Mouse (Mus musculus) liver, embryonic 12.5 days (tissue): ENCODE data around the gene Sfswap. TPM values are rescaled to one million over a fixed set of nuclear protein-coding genes. Genes with fewer than 3 reads are reported as not detected.
"Not testable (repeated sequence)": the region's sequence is repeated elsewhere in the genome, so short reads cannot be mapped to it uniquely, and the experiment has no call there.

Source experiments
- ATAC-seq: fragments of 200-750 bp; cut with Nextera tagmentation; 2 replicates; pipeline ENCODE4 v1.8.0; 2017; ENCODE audit warnings: moderate number of reproducible peaks, mild to moderate bottlenecking, moderate library complexity
- H3K27ac ChIP-seq: fragments of 300-500 bp; sonication (generic); 2 replicates; pipeline ENCODE4 v1.5.1; 2016; ENCODE audit warnings: mild to moderate bottlenecking
- H3K27me3 ChIP-seq: fragments of 300-500 bp; sonication (generic); replicated peaks from 2 replicates; pipeline ENCODE4 v1.6.1; 2016; ENCODE audit warnings: mild to moderate bottlenecking, moderate library complexity
- H3K36me3 ChIP-seq: fragments of 300-500 bp; sonication (generic); 2 replicates; pipeline ENCODE4 v1.6.1; 2016; ENCODE audit warnings: mild to moderate bottlenecking, moderate library complexity
- H3K4me1 ChIP-seq: fragments of 300-500 bp; sonication (generic); 2 replicates; pipeline ENCODE4 v1.6.1; 2016
- H3K4me2 ChIP-seq: fragments of 300-500 bp; sonication (generic); 2 replicates; pipeline ENCODE4 v1.6.1; 2016; ENCODE audit warnings: mild to moderate bottlenecking, moderate library complexity
- H3K4me3 ChIP-seq: fragments of 300-500 bp; sonication (generic); 2 replicates; pipeline ENCODE4 v1.5.1; 2016; ENCODE audit warnings: mild to moderate bottlenecking, moderate library complexity
- H3K9ac ChIP-seq: fragments of 300-500 bp; sonication (generic); 2 replicates; pipeline ENCODE4 v1.6.1; 2016; ENCODE audit warnings: mild to moderate bottlenecking, moderate library complexity
- H3K9me3 ChIP-seq: fragments of 300-500 bp; sonication (generic); replicated peaks from 2 replicates; pipeline ENCODE4 v1.6.1; 2016; ENCODE audit warnings: mild to moderate bottlenecking, moderate library complexity
- WGBS: fragments of 180-500 bp; shearing (Covaris S2); methylation state at CpG from one replicate; pipeline ENCODE4 v1.1.7; 2016; ENCODE audit not compliant: insufficient replicate concordance; 5-methylcytosine and 5-hydroxymethylcytosine counted together
- polyA plus RNA-seq: library from polyadenylated mRNA; unstranded; fragments of >200 nt; fragmentation: Nextera tagmentation; extraction: Ambion mirVana; gene quantifications from 2 replicates; pipeline ENCODE4 v1.2.1, GENCODE M21; 2016

Gene Sfswap
- 29.7 and 31.3 TPM in 2 replicates for polyA plus RNA-seq

- peak within 1 kb of the TSS; percentile 99 for H3K4me3 ChIP-seq
- H3K27ac ChIP-seq, result peak within 1 kb of the TSS; percentile 82
- no peaks in the 10 kb centered on the region for H3K9me3 ChIP-seq
- peaks cover 28% of the 10 kb centered on the region for H3K27me3 ChIP-seq
- peak within 1 kb of the TSS; percentile 95 for H3K4me2 ChIP-seq
- H3K36me3 ChIP-seq, result peaks cover 30% of the 10 kb centered on the region
- peaks cover 27% of the 10 kb centered on the region for H3K4me1 ChIP-seq
- ATAC-seq, result peak; percentile 78
- H3K9ac ChIP-seq, result peak within 1 kb of the TSS; percentile 96
- WGBS, result under 1% methylated on average over 66 of the region's 66 CpGs
Measured at GRCm38 (mm10) chr5:129500722-129501634, at the start of gene Sfswap. Sfswap (plus strand) TSS chr5:129501221.

GRCm38 (mm10) chr5:129452561-129452960, 48.5 kb upstream of the Sfswap start:
- Histone ChIP-seq H3K9me3 (no peaks in the 10 kb centered on the region), H3K4me1 (peaks cover 8% of the 10 kb centered on the region), H3K36me3 (no peaks in the 10 kb centered on the region), H3K4me3 (no peak overlapping the region), H3K27ac (no peak overlapping the region), H3K27me3 (no peaks in the 10 kb centered on the region), H3K4me2 (no peak overlapping the region), H3K9ac (no peak overlapping the region)
- ATAC-seq, result no peak
- WGBS, result 42% methylated on average over 3 of the region's 3 CpGs

GRCm38 (mm10) chr5:129454802-129455528, 46.1 kb upstream of the Sfswap start:
- Histone ChIP-seq H3K9me3 (no peaks in the 10 kb centered on the region), H3K4me2 (peak overlapping the region; percentile 25; the same call in 1 of the 2 replicates), H3K4me3 (no peak overlapping the region), H3K4me1 (peaks cover 8% of the 10 kb centered on the region), H3K27ac (no peak overlapping the region), H3K27me3 (no peaks in the 10 kb centered on the region), H3K36me3 (no peaks in the 10 kb centered on the region), H3K9ac (no peak overlapping the region)
- peak; percentile 61 for ATAC-seq
- WGBS, result 17% methylated on average over 13 of the region's 13 CpGs

GRCm38 (mm10) chr5:129455529-129455896, 45.5 kb upstream of the Sfswap start:
- Histone ChIP-seq H3K27ac (no peak overlapping the region), H3K4me2 (0 out of 2 replicates have a peak overlapping the region, but pooled peaks have one; percentile 25), H3K27me3 (no peaks in the 10 kb centered on the region), H3K9ac (no peak overlapping the region), H3K9me3 (no peaks in the 10 kb centered on the region), H3K36me3 (no peaks in the 10 kb centered on the region), H3K4me3 (no peak overlapping the region), H3K4me1 (peaks cover 8% of the 10 kb centered on the region)
- ATAC-seq, result 0 out of 2 replicates have a peak, but pooled peaks have one; percentile 28
- 18% methylated on average over 2 of the region's 2 CpGs for WGBS

- WGBS, result 21% methylated on average over 9 of the region's 9 CpGs
- H3K4me2 ChIP-seq, result no peak overlapping the region
- ATAC-seq, result no peak
- no peaks in the 10 kb centered on the region for H3K27me3 ChIP-seq
- no peak overlapping the region for H3K9ac ChIP-seq
- H3K27ac ChIP-seq, result no peak overlapping the region
- no peaks in the 10 kb centered on the region for H3K36me3 ChIP-seq
- H3K9me3 ChIP-seq, result no peaks in the 10 kb centered on the region
- no peak overlapping the region for H3K4me3 ChIP-seq
- peaks cover 8% of the 10 kb centered on the region for H3K4me1 ChIP-seq
Measured at GRCm38 (mm10) chr5:129456579-129457140, 44.4 kb upstream of the Sfswap start.

GRCm38 (mm10) chr5:129458109-129458508, 42.9 kb upstream of the Sfswap start:
- peaks cover 8% of the 10 kb centered on the region for H3K4me1 ChIP-seq
- H3K4me3 ChIP-seq, result no peak overlapping the region
- H3K36me3 ChIP-seq, result no peaks in the 10 kb centered on the region
- no peak overlapping the region for H3K27ac ChIP-seq
- H3K9me3 ChIP-seq, result no peaks in the 10 kb centered on the region
- ATAC-seq, result no peak
- 50% methylated on average over 7 of the region's 7 CpGs for WGBS
- H3K27me3 ChIP-seq, result no peaks in the 10 kb centered on the region
- H3K4me2 ChIP-seq, result no peak overlapping the region
- H3K9ac ChIP-seq, result no peak overlapping the region

- no peak for ATAC-seq
- H3K4me2 ChIP-seq, result no peak overlapping the region
- WGBS, result 69% methylated on average over 3 of the region's 3 CpGs
- no peak overlapping the region for H3K27ac ChIP-seq
- H3K4me1 ChIP-seq, result peaks cover 8% of the 10 kb centered on the region
- H3K36me3 ChIP-seq, result no peaks in the 10 kb centered on the region
- no peak overlapping the region for H3K4me3 ChIP-seq
- no peaks in the 10 kb centered on the region for H3K9me3 ChIP-seq
- H3K9ac ChIP-seq, result no peak overlapping the region
- H3K27me3 ChIP-seq, result no peaks in the 10 kb centered on the region
Measured at GRCm38 (mm10) chr5:129458541-129458940, 42.5 kb upstream of the Sfswap start.

GRCm38 (mm10) chr5:129460798-129461476, 40.1 kb upstream of the Sfswap start:
- ATAC-seq, result no peak
- H3K4me2 ChIP-seq, result no peak overlapping the region
- WGBS, result 69% methylated on average over 11 of the region's 11 CpGs
- H3K36me3 ChIP-seq, result no peaks in the 10 kb centered on the region
- no peak overlapping the region for H3K4me3 ChIP-seq
- no peaks in the 10 kb centered on the region for H3K9me3 ChIP-seq
- H3K27ac ChIP-seq, result no peak overlapping the region
- H3K27me3 ChIP-seq, result no peaks in the 10 kb centered on the region
- H3K9ac ChIP-seq, result no peak overlapping the region
- H3K4me1 ChIP-seq, result no peaks in the 10 kb centered on the region

- H3K27ac ChIP-seq, H3K4me3 ChIP-seq, H3K4me2 ChIP-seq, H3K9ac ChIP-seq, H3K36me3 ChIP-seq, H3K9me3 ChIP-seq, ATAC-seq, H3K27me3 ChIP-seq, H3K4me1 ChIP-seq: not testable (repeated sequence)
- 47% methylated on average over 9 of the region's 9 CpGs for WGBS
Measured at GRCm38 (mm10) chr5:129463648-129464047, 37.4 kb upstream of the Sfswap start.

- H3K27me3 ChIP-seq, result no peaks in the 10 kb centered on the region
- H3K4me3 ChIP-seq, result no peak overlapping the region
- H3K9me3 ChIP-seq, result no peaks in the 10 kb centered on the region
- no peak for ATAC-seq
- H3K36me3 ChIP-seq, result no peaks in the 10 kb centered on the region
- H3K27ac ChIP-seq, result no peak overlapping the region
- H3K9ac ChIP-seq, result no peak overlapping the region
- H3K4me2 ChIP-seq, result no peak overlapping the region
- WGBS, result 65% methylated on average over 2 of the region's 2 CpGs
- no peaks in the 10 kb centered on the region for H3K4me1 ChIP-seq
Measured at GRCm38 (mm10) chr5:129465788-129466187, 35.2 kb upstream of the Sfswap start.

- no peaks in the 10 kb centered on the region for H3K4me1 ChIP-seq
- ATAC-seq, result no peak
- H3K4me2 ChIP-seq, result no peak overlapping the region
- H3K27ac ChIP-seq, result no peak overlapping the region
- H3K4me3 ChIP-seq, result no peak overlapping the region
- H3K27me3 ChIP-seq, result no peaks in the 10 kb centered on the region
- no peak overlapping the region for H3K9ac ChIP-seq
- no peaks in the 10 kb centered on the region for H3K36me3 ChIP-seq
- H3K9me3 ChIP-seq, result no peaks in the 10 kb centered on the region
- 69% methylated on average over 3 of the region's 3 CpGs for WGBS
Measured at GRCm38 (mm10) chr5:129475532-129476045, 25.4 kb upstream of the Sfswap start.
